Mouse (Mus musculus) liver, embryonic 13.5 days (tissue): ENCODE results near the gene Hspe1. TPM values are rescaled to one million over a fixed set of nuclear protein-coding genes. Genes with fewer than 3 reads are reported as not detected.

ENCODE experiments used
- ATAC-seq: fragments of 200-750 bp; cut with Nextera tagmentation; 2 replicates; pipeline ENCODE4 v1.8.0; 2017; ENCODE audit warnings: low read depth, mild to moderate bottlenecking, moderate number of reproducible peaks, moderate library complexity
- DNase-seq: peaks from one replicate; pipeline ENCODE4 v3.0.0; 2022
- H3K27ac ChIP-seq: fragments of 300-500 bp; sonication (generic); 2 replicates; pipeline ENCODE4 v1.5.1; 2015; ENCODE audit warnings: moderate library complexity, mild to moderate bottlenecking, inconsistent platforms
- H3K27me3 ChIP-seq: fragments of 300-500 bp; sonication (generic); 2 replicates; pipeline ENCODE4 v1.6.1; 2015; ENCODE audit warnings: mild to moderate bottlenecking, inconsistent platforms
- H3K36me3 ChIP-seq: fragments of 300-500 bp; sonication (generic); 2 replicates; pipeline ENCODE4 v1.6.1; 2015; ENCODE audit warnings: mild to moderate bottlenecking, inconsistent platforms
- H3K4me1 ChIP-seq: fragments of 300-500 bp; sonication (generic); replicated peaks from 2 replicates; pipeline ENCODE4 v1.6.1; 2015; ENCODE audit warnings: inconsistent platforms
- H3K4me2 ChIP-seq: fragments of 300-500 bp; sonication (generic); 2 replicates; pipeline ENCODE4 v1.6.1; 2015; ENCODE audit warnings: inconsistent platforms, mild to moderate bottlenecking, moderate library complexity
- H3K4me3 ChIP-seq: fragments of 300-500 bp; sonication (generic); replicated peaks from 2 replicates; pipeline ENCODE4 v1.5.1; 2015; ENCODE audit warnings: mild to moderate bottlenecking, inconsistent platforms
- H3K9ac ChIP-seq: fragments of 300-500 bp; sonication (generic); 2 replicates; pipeline ENCODE4 v1.6.1; 2015; ENCODE audit warnings: mild to moderate bottlenecking, inconsistent platforms
- H3K9me3 ChIP-seq: fragments of 300-500 bp; sonication (generic); replicated peaks from 2 replicates; pipeline ENCODE4 v1.6.1; 2016; ENCODE audit warnings: inconsistent platforms
- WGBS: fragments of 180-500 bp; shearing (Covaris S2); methylation state at CpG from one replicate; pipeline ENCODE4 v1.1.7; 2015; ENCODE audit not compliant: insufficient replicate concordance; 5-methylcytosine and 5-hydroxymethylcytosine counted together
- polyA plus RNA-seq: library from polyadenylated mRNA; unstranded; fragments of >200 nt; fragmentation: Nextera tagmentation; extraction: Ambion mirVana; gene quantifications from 2 replicates; pipeline ENCODE4 v1.2.1, GENCODE M21; 2015

Hspe1 gene
- polyA plus RNA-seq, 1 experiment from 2014 or later: 600 TPM

- H3K27ac ChIP-seq: no peak overlapping the region
- peaks cover 28% of the 10 kb centered on the region for H3K4me1 ChIP-seq
- WGBS: 85% methylated on average over 1 of the region's 1 CpGs
- H3K4me3 ChIP-seq: no peak overlapping the region
- no peaks in the 10 kb centered on the region for H3K27me3 ChIP-seq
- H3K9me3 ChIP-seq: no peaks in the 10 kb centered on the region
- H3K4me2 ChIP-seq: no peak overlapping the region
- DNase-seq: no peak
- H3K36me3 ChIP-seq: peaks cover 31% of the 10 kb centered on the region
- no peak for ATAC-seq
- no peak overlapping the region for H3K9ac ChIP-seq
Observed at GRCm38 (mm10) chr1:55135846-55136245, 47.9 kb downstream of the Hspe1 start.

Other genes with a start within 250 kb of the Hspe1 start
- gene Ankrd44, start 161.7 kb upstream of the Hspe1 start, polyA plus RNA-seq: 3.0 and 3.6 TPM in 2 replicates
- gene Sf3b1, start 60.7 kb upstream of the Hspe1 start, polyA plus RNA-seq: 171 and 213 TPM in 2 replicates
- gene Coq10b, start 35.4 kb upstream of the Hspe1 start, polyA plus RNA-seq: 17.6 and 20.6 TPM in 2 replicates
- 478 and 596 TPM in 2 replicates for gene Hspd1, start 111 bp downstream of the Hspe1 start, polyA plus RNA-seq
- 45.0 and 58.2 TPM in 2 replicates for gene Mob4, start 43.1 kb downstream of the Hspe1 start, polyA plus RNA-seq
- 0.52 and 0.81 TPM in 2 replicates for gene Rftn2, start 138.7 kb downstream of the Hspe1 start, polyA plus RNA-seq
- gene Mars2, start 149.0 kb downstream of the Hspe1 start, polyA plus RNA-seq: 3.0 and 3.2 TPM in 2 replicates